14 mouse cellular contexts compared by ENCODE assay signal in genomic region chr19:6829069-6829468, GRCm38 (mm10). TPM values are rescaled to one million over a fixed set of nuclear protein-coding genes. Genes with fewer than 3 reads are reported as not detected.
DNase-seq lines count a peak whose midpoint lies in the region; ATAC-seq and TF ChIP-seq lines count a peak whose summit lies in the region.
"Had no signal": no experiment of that assay in that cellular context is flagged by ENCODE, and none has a peak within 500 bp of the region (broad histone marks: within the 10 kb centered on the region; RNA-seq: fewer than 3 reads in every experiment).

No protein-coding gene starts in this region.

- peak; percentile 71 for TF ChIP-seq CTCF in layer of hippocampus, adult 2 months (conservative IDR thresholded peaks at IDR 0.05)
- TF ChIP-seq CTCF in MEL (IDR thresholded peaks at IDR 0.05 in 2 of 3, conservative IDR thresholded peaks at IDR 0.05 in 1 of 3; ENCODE audit: control insufficient read depth in 1 of 3, insufficient read depth in 1 of 3, low read depth in 2 of 3, low read length in 3 of 3, poor library complexity in 1 of 3, severe bottlenecking in 1 of 3): peak; percentile 22 to 49 (median 43); a peak in 5 of 6 replicates
- TF ChIP-seq CTCF in small intestine, adult 2 months (IDR thresholded peaks at IDR 0.05; ENCODE audit: extremely low read depth, insufficient read length, insufficient replicate concordance, low read depth, low read length): 0 out of 2 replicates have a peak, but pooled peaks have one; percentile 8

- H3K4me1 ChIP-seq in MEL (ENCODE audit: control insufficient read depth in 1 of 2, insufficient read depth in 2 of 2, low read length in 2 of 2): peaks cover 0 to 4% of the 10 kb centered on the region in 2 experiments; a peak in 1 of 4 replicates
- peaks cover 28% of the 10 kb centered on the region for H3K4me1 ChIP-seq in hindbrain, embryonic 15.5 days (replicated peaks)
- H3K4me1 ChIP-seq in small intestine, adult 2 months (ENCODE audit: control insufficient read depth, insufficient read depth, insufficient read length, low read length): no peaks in the 10 kb centered on the region

- H3K36me3 ChIP-seq in MEL (ENCODE audit: control insufficient read depth in 1 of 2, insufficient read depth in 2 of 2, low read length in 2 of 2): peaks cover 0 to 3% of the 10 kb centered on the region in 2 experiments; a peak in 3 of 4 replicates
- H3K36me3 ChIP-seq in hindbrain, embryonic 15.5 days: 0 out of 2 replicates have a peak, but pooled peaks cover 3% of the 10 kb centered on the region
- H3K36me3 ChIP-seq in small intestine, adult 2 months (ENCODE audit: control insufficient read depth, insufficient read depth, low read length): peaks cover 49% of the 10 kb centered on the region
- H3K36me3 ChIP-seq: limb, embryonic 12.5 days had no signal

- ATAC-seq in hindbrain, embryonic 15.5 days (ENCODE audit: low FRiP score, low read depth): no peak
- ATAC-seq: intestine, embryonic 15.5 days had no signal

- TF ChIP-seq EP300 in MEL (IDR thresholded peaks at IDR 0.05; ENCODE audit: low read depth in 1 of 2, low read length in 2 of 2): no peak

- no peaks in the 10 kb centered on the region for H3K27me3 ChIP-seq in MEL (ENCODE audit: control insufficient read depth in 1 of 2, insufficient read depth in 2 of 2, low read length in 2 of 2)
- peaks cover 33% of the 10 kb centered on the region for H3K27me3 ChIP-seq in hindbrain, embryonic 15.5 days
- no peaks in the 10 kb centered on the region for H3K27me3 ChIP-seq in small intestine, adult 2 months (ENCODE audit: control insufficient read depth, insufficient read depth, low read length)

- TF ChIP-seq RAD21 in MEL (IDR thresholded peaks at IDR 0.05; ENCODE audit: low read depth, low read length): peak; percentile 8

- peak overlapping the region; percentile 75 for H3K4me2 ChIP-seq in hindbrain, embryonic 15.5 days

- WGBS in hindbrain, embryonic 15.5 days: 18% methylated on average over 3 of the region's 3 CpGs
- WGBS in small intestine, adult 2 months: 49% methylated on average over 3 of the region's 3 CpGs

- DNase-seq in layer of hippocampus, adult 2 months (ENCODE audit: low spot score in 2 of 2): no peak
- no peak for DNase-seq in layer of hippocampus, postnatal 25 days (ENCODE audit: extremely low spot score in 1 of 2, low spot score in 1 of 2)
- DNase-seq in MEL (ENCODE audit: low read depth, low spot score): peak; percentile 30
- no peak for DNase-seq in frontal cortex, postnatal 14 days (ENCODE audit: low spot score in 2 of 2)
- DNase-seq in kidney, postnatal 25 days: no peak
- DNase-seq: adrenal gland, adult 8-10 months; cerebellum, adult 18-20 months; layer of hippocampus, adult 9-11 months had no signal

- H3K9me3 ChIP-seq in MEL (replicated peaks; ENCODE audit: insufficient read depth, low read length): no peaks in the 10 kb centered on the region
- no peaks in the 10 kb centered on the region for H3K9me3 ChIP-seq in hindbrain, embryonic 15.5 days
- H3K9me3 ChIP-seq: heart, embryonic 13.5 days; intestine, embryonic 15.5 days; lung, embryonic 15.5 days had no signal

- no peak for TF ChIP-seq POLR2A in MEL (IDR thresholded peaks at IDR 0.05; ENCODE audit: control insufficient read depth in 1 of 2, insufficient read depth in 1 of 2, low read depth in 1 of 2, low read length in 2 of 2, poor library complexity in 1 of 2)
- no peak for TF ChIP-seq POLR2A in small intestine, adult 2 months (IDR thresholded peaks at IDR 0.05; ENCODE audit: low read depth, low read length)

- no peak overlapping the region for H3K27ac ChIP-seq in layer of hippocampus, adult 2 months
- no peak overlapping the region for H3K27ac ChIP-seq in MEL (ENCODE audit: control insufficient read depth, low read depth, low read length)
- H3K27ac ChIP-seq in hindbrain, embryonic 15.5 days (replicated peaks): no peak overlapping the region
- no peak overlapping the region for H3K27ac ChIP-seq in small intestine, adult 2 months (ENCODE audit: insufficient read depth, low read depth, low read length)
- H3K27ac ChIP-seq: heart, embryonic 13.5 days; intestine, embryonic 15.5 days; limb, embryonic 12.5 days; lung, embryonic 15.5 days had no signal

- no peak overlapping the region for H3K9ac ChIP-seq in MEL (ENCODE audit: control insufficient read depth, low read depth, low read length, poor library complexity, severe bottlenecking)
- H3K9ac ChIP-seq in hindbrain, embryonic 15.5 days: no peak overlapping the region
- H3K9ac ChIP-seq: heart, embryonic 13.5 days; intestine, embryonic 15.5 days; limb, embryonic 12.5 days; lung, embryonic 15.5 days had no signal

- H3K4me3 ChIP-seq in layer of hippocampus, adult 2 months: no peak overlapping the region
- H3K4me3 ChIP-seq in MEL (ENCODE audit: control insufficient read depth in 1 of 2, insufficient read depth in 1 of 2, low read depth in 2 of 2, low read length in 2 of 2): no peak overlapping the region
- H3K4me3 ChIP-seq in hindbrain, embryonic 15.5 days: peak overlapping the region; percentile 44
- H3K4me3 ChIP-seq in small intestine, adult 2 months (ENCODE audit: low read depth, low read length): no peak overlapping the region

- no peaks in the 10 kb centered on the region for H3K79me2 ChIP-seq in MEL (ENCODE audit: control insufficient read depth, insufficient read depth, low read length, poor library complexity)

TF ChIP-seq in MEL, 35 proteins besides CTCF, POLR2A, EP300 and RAD21:
- no peak for TF ChIP-seq MYB (IDR thresholded peaks at IDR 0.05; ENCODE audit: low read depth, low read length)
- 0 out of 2 replicates have a peak, but pooled peaks have one; percentile 6 for TF ChIP-seq SMC3 (IDR thresholded peaks at IDR 0.05; ENCODE audit: low read depth, low read length)

RNA-seq across cellular contexts. Expression of gene Rps6ka4, which starts 11.4 kb away (rescaled TPM):
- total RNA-seq in layer of hippocampus, adult 2 months (2021): 10 to 100 TPM; 38.3 to 39.1 TPM
- total RNA-seq in layer of hippocampus, postnatal 25 days (2021): 10 to 100 TPM; 32.0 to 34.7 TPM
- 4.7 and 4.9 TPM in 2 replicates for total RNA-seq in MEL (2012; rRNA removed)
- polyA plus RNA-seq in MEL (2012; ENCODE audit: insufficient read depth in 1 of 2, insufficient read length in 2 of 2, low read depth in 1 of 2, low replicate concordance in 2 of 2, missing spikeins in 1 of 2): 1 to 10 TPM in 1 of 2 experiments, not detected in 1; 7.3 TPM
- polyA plus RNA-seq in hindbrain, embryonic 15.5 days (2015; fragmentation: Nextera tagmentation; extraction: Ambion mirVana): 13.3 and 15.8 TPM in 2 replicates
- 32.5 and 55.4 TPM in 2 replicates for polyA plus RNA-seq in small intestine, adult 2 months (2012; rRNA removed)

RNA-seq across cellular contexts. Expression of gene Ccdc88b, which starts 28.9 kb away (rescaled TPM):
- total RNA-seq in layer of hippocampus, adult 2 months (2021): 10 to 100 TPM; 14.6 to 15.7 TPM
- total RNA-seq in layer of hippocampus, postnatal 25 days (2021): 10 to 100 TPM in 1 of 2 experiments, 1 to 10 TPM in 1; 7.5 to 11.9 TPM
- 32.4 and 38.7 TPM in 2 replicates for total RNA-seq in MEL (2012; rRNA removed)
- 10 to 100 TPM in 1 of 2 experiments, not detected in 1; 59.8 TPM for polyA plus RNA-seq in MEL (2012; ENCODE audit: insufficient read depth in 1 of 2, insufficient read length in 2 of 2, low read depth in 1 of 2, low replicate concordance in 2 of 2, missing spikeins in 1 of 2)
- 0.79 and 1.1 TPM in 2 replicates for polyA plus RNA-seq in hindbrain, embryonic 15.5 days (2015; fragmentation: Nextera tagmentation; extraction: Ambion mirVana)
- polyA plus RNA-seq in small intestine, adult 2 months (2012; rRNA removed): 17.9 and 34.6 TPM in 2 replicates

Comparison
In these comparisons a context has a peak if more than half of its experiments do, and no peak if none do; other contexts are left out.
1. CTCF ChIP-seq: peak in every context shown above with its lines; median percentile 71 in layer of hippocampus, adult 2 months; 43 in MEL; 8 in small intestine, adult 2 months.